Mouse (Mus musculus) liver, embryonic 16.5 days (tissue): ENCODE measurements around the gene Cyp4f37. TPM values are rescaled to one million over a fixed set of nuclear protein-coding genes. Genes with fewer than 3 reads are reported as not detected.
A peak's percentile ranks its signal among the peaks of the same experiment; 100 is the strongest.

Experiments used
- ATAC-seq: fragments of 200-750 bp; cut with Nextera tagmentation; 2 replicates; pipeline ENCODE4 v1.8.0; 2017; ENCODE audit warnings: low read depth, mild to moderate bottlenecking, moderate number of reproducible peaks, moderate library complexity
- H3K27ac ChIP-seq: fragments of 300-500 bp; sonication (generic); 2 replicates; pipeline ENCODE4 v1.5.1; 2014; ENCODE audit warnings: mild to moderate bottlenecking, low read length
- H3K27me3 ChIP-seq: fragments of 300-500 bp; sonication (generic); 2 replicates; pipeline ENCODE4 v1.6.1; 2014; ENCODE audit warnings: low read depth, low read length, mixed read lengths; ENCODE audit not compliant: control insufficient read depth, insufficient read depth
- H3K36me3 ChIP-seq: fragments of 300-500 bp; sonication (generic); 2 replicates; pipeline ENCODE4 v1.6.1; 2014; ENCODE audit warnings: mild to moderate bottlenecking; ENCODE audit not compliant: control insufficient read depth, insufficient read depth
- H3K4me1 ChIP-seq: fragments of 300-500 bp; sonication (generic); 2 replicates; pipeline ENCODE4 v1.6.1; 2014; ENCODE audit warnings: low read depth, low read length, mixed read lengths; ENCODE audit not compliant: control insufficient read depth
- H3K4me2 ChIP-seq: fragments of 300-500 bp; sonication (generic); 2 replicates; pipeline ENCODE4 v1.6.1; 2014; ENCODE audit warnings: low read depth, low read length, mixed read lengths
- H3K4me3 ChIP-seq: fragments of 300-500 bp; sonication (generic); 2 replicates; pipeline ENCODE4 v1.5.1; 2014; ENCODE audit warnings: low read depth, mild to moderate bottlenecking, low read length
- H3K9ac ChIP-seq: fragments of 300-500 bp; sonication (generic); 2 replicates; pipeline ENCODE4 v1.6.1; 2014; ENCODE audit warnings: low read depth, low read length
- H3K9me3 ChIP-seq: fragments of 300-500 bp; sonication (generic); replicated peaks from 2 replicates; pipeline ENCODE4 v1.6.1; 2016; ENCODE audit warnings: low read length; ENCODE audit not compliant: control insufficient read depth
- WGBS: fragments of 180-500 bp; shearing (Covaris S2); extraction: QIAGEN DNeasy Blood & Tissue Kit; methylation state at CpG from one replicate; pipeline ENCODE4 v1.1.7; 2014; ENCODE audit not compliant: insufficient replicate concordance; 5-methylcytosine and 5-hydroxymethylcytosine counted together
- polyA plus RNA-seq: library from polyadenylated mRNA; unstranded; fragments of >200 nt; fragmentation: Nextera tagmentation; extraction: Ambion mirVana; gene quantifications from 2 replicates; pipeline ENCODE4 v1.2.1, GENCODE M21; 2015

Cyp4f37 gene
- polyA plus RNA-seq, 1 experiment from 2014 or later, result not detected

DNA sequence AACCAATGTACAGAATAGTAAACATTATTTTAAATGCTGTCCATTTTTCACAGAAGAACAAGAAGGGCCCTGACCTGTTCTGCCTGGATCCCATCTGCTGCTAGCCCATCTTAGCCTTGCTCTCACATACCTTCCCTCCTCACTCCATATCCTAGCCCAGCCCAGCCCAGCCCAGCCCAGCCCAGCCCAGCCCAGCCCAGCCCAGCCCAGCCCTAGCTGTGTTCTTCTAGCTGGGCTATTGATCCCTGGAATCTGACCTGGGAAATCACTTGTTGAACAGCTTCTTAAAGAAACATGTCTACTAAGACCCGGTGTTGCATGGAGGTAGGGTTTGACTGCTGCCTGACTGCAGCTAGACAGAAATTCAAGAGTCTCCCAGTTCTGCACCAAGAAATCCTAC, 37.1 kb downstream of the Cyp4f37 start:
- Histone ChIP-seq H3K36me3 (no peaks in the 10 kb centered on the region), H3K4me3 (no peak overlapping the region), H3K27me3 (no peaks in the 10 kb centered on the region), H3K4me2 (no peak overlapping the region), H3K9me3 (no peaks in the 10 kb centered on the region), H3K4me1 (no peaks in the 10 kb centered on the region), H3K9ac (no peak overlapping the region), H3K27ac (no peak overlapping the region)
- no peak for ATAC-seq
- 59% methylated on average over 1 of the region's 1 CpGs for WGBS

DNA sequence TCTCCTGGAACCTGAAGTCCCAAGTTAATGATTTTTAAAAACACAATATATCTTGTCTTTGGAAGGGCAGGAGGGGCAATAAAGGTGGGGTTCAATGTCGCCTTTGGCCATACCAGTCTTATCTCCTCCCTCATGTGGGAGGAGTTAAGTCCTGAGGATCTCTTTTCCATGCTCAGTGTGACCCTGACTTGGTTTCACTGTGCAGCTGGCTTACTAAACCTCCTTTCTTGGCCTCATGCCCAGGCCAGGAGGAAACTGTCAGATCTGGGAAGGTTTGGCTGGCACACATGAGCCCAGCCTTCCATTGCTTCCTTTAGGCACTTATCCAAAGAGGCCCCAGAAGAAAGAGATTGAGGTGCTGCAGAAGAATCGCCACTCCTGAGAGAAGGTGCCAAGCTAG, 37.6 kb downstream of the Cyp4f37 start, which contains the start of gene Cyp4f40:
Gene Cyp4f40, plus strand, starts transcription at position 189 of the 400 bp plus-strand sequence.
- Histone ChIP-seq H3K36me3 (no peaks in the 10 kb centered on the region), H3K4me3 (no peak within 1 kb of the TSS), H3K4me2 (no peak within 1 kb of the TSS), H3K4me1 (no peaks in the 10 kb centered on the region), H3K27ac (no peak within 1 kb of the TSS), H3K27me3 (no peaks in the 10 kb centered on the region), H3K9ac (no peak within 1 kb of the TSS), H3K9me3 (no peaks in the 10 kb centered on the region)
- 39% methylated on average over 2 of the region's 2 CpGs for WGBS
- no peak for ATAC-seq

DNA sequence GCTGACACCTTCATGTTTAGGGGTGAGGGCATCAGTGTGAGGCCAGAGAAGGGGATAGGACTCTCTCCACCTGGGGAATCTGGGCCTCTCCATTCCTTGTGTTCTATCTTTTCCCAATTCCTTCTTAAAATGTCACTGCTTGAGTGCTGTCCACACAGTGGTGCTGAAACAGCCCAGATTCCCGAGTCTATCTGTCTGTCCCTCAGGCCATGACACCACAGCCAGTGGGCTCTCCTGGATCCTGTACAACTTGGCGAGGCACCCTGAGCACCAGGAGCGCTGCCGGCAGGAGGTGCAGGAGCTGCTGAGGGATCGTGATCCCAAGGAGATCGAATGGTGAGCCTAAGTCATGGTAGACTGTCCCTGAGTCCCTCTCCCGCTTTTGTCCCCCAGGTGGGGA, 52.9 kb downstream of the Cyp4f37 start:
- no peak for ATAC-seq
- Histone ChIP-seq H3K9me3 (no peaks in the 10 kb centered on the region), H3K9ac (no peak overlapping the region), H3K4me2 (no peak overlapping the region), H3K27ac (no peak overlapping the region), H3K27me3 (no peaks in the 10 kb centered on the region), H3K36me3 (no peaks in the 10 kb centered on the region), H3K4me3 (no peak overlapping the region), H3K4me1 (no peaks in the 10 kb centered on the region)
- 54% methylated on average over 7 of the region's 7 CpGs for WGBS

DNA sequence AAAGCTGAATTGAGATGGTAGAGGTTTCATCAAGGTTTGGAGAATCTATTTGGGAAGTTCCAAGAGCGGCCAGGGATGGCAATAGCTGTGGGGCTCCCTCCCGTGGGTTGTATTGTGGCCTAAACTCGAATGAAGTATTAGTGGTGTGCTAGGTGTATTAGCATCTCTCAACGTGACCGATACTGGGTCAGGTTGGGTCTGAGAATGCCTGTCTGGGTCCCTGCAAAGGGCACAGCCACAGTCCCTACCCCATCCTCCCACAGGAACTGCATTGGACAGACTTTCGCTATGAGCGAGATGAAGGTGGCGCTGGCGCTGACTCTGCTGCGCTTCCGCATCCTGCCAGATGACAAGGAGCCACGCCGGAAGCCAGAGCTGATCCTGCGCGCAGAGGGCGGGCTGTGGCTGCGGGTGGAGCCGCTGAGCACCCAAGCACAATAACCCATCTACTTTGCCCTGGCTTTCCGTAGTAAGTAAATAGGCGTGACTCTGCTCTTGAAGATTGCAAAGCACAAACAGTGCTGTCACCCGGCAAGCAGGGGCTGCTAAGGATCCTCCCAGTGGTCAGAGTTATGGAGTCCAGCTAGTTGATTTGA, 55.0 kb downstream of the Cyp4f37 start:
- no peak overlapping the region for H3K27ac ChIP-seq
- 36% methylated on average over 21 of the region's 21 CpGs for WGBS
- no peak overlapping the region for H3K4me3 ChIP-seq
- no peak overlapping the region for H3K4me2 ChIP-seq
- H3K36me3 ChIP-seq, result no peaks in the 10 kb centered on the region
- no peaks in the 10 kb centered on the region for H3K9me3 ChIP-seq
- H3K9ac ChIP-seq, result no peak overlapping the region
- H3K4me1 ChIP-seq, result no peaks in the 10 kb centered on the region
- no peak for ATAC-seq
- H3K27me3 ChIP-seq, result no peaks in the 10 kb centered on the region

DNA sequence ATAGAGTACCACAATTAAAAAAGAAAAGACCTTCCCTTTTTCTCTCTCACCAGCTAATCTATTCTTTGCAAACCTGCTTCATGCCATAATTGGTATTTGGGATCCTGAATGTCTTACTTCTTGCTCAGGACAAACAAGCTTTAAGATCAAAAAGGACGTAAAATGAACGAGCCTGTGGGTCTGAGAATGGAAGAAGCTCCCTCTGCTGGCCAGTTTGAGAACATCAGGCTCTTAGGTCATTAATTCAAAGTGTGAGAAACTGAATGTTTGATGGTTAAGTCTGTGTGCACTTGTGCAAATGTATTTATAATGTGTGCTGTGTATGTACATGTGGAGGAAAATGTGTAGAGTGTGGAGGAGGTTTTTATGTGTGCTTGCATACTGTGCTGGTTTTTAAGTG, 59.3 kb downstream of the Cyp4f37 start:
- Histone ChIP-seq H3K4me2 (no peak overlapping the region), H3K9ac (no peak overlapping the region), H3K4me3 (no peak overlapping the region)

DNA sequence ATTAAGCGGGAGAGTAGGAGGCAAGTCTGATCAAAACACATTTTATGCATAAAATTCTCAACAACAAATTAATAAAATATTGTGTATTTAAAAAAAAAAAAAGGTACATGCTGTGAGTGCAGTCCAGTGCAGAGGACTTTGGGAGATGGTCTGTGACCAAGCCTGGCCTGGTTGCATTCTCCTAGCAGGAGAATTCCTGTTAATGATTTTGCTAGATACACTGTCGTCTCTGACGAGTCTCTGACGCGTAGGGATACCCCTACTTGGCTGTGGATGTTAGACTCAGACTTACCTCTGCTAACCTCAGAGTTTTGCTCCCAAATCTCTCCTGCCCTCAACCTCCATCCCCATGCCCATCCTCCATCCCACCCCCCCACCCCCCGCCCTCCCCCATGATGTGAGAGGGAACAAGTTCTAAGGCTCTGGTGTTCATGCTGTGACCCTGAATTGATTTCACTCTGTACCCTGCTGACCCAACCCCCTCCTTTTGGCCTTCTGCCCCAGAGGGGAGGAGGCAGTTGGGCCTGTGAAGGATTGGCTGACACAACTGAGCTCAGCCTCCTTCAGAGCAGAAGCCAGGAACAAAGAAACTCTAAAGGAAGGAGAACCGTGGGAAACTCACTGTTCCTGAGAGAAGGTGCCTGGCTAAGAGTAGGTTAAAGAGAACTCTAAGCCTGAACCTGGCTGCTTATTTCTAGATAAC, 64.1 kb downstream of the Cyp4f37 start, which contains the start of gene Cyp4f15:
Gene Cyp4f15, plus strand, starts transcription at position 580 of the 703 bp plus-strand sequence.
- H3K9me3 ChIP-seq, result no peaks in the 10 kb centered on the region
- H3K4me1 ChIP-seq, result no peaks in the 10 kb centered on the region; the same call in none of the 2 replicates
- 31% methylated on average over 7 of the region's 7 CpGs for WGBS
- no peak within 1 kb of the TSS for H3K9ac ChIP-seq
- no peaks in the 10 kb centered on the region for H3K27me3 ChIP-seq
- H3K27ac ChIP-seq, result peak within 1 kb of the TSS; percentile 24; the same call in 1 of the 2 replicates
- peak within 1 kb of the TSS; percentile 49 for H3K4me2 ChIP-seq
- ATAC-seq, result peak; percentile 87
- H3K36me3 ChIP-seq, result no peaks in the 10 kb centered on the region
- peak within 1 kb of the TSS; percentile 27 for H3K4me3 ChIP-seq

More for the DNA sequence above, 59.3 kb downstream of the Cyp4f37 start:
- Histone ChIP-seq H3K36me3 (no peaks in the 10 kb centered on the region), H3K27me3 (no peaks in the 10 kb centered on the region), H3K4me1 (no peaks in the 10 kb centered on the region; the same call in 1 of the 2 replicates), H3K9me3 (no peaks in the 10 kb centered on the region), H3K27ac (no peak overlapping the region)
- no peak for ATAC-seq
- WGBS, result 21% methylated on average over 2 of the region's 2 CpGs

Other genes starting within 250 kb of the Cyp4f37 start
- 4.8 and 5.8 TPM in 2 replicates for gene Wiz, start 231.9 kb upstream of the Cyp4f37 start, polyA plus RNA-seq
- gene Rasal3, start 217.7 kb upstream of the Cyp4f37 start, polyA plus RNA-seq, result 2.6 and 2.9 TPM in 2 replicates
- 11.0 and 12.9 TPM in 2 replicates for gene Pglyrp2, start 197.1 kb upstream of the Cyp4f37 start, polyA plus RNA-seq
- 0.69 and 0.81 TPM in 2 replicates for gene Cyp4f39, start 168.6 kb upstream of the Cyp4f37 start, polyA plus RNA-seq
- 0.62 and 0.87 TPM in 2 replicates for gene Cyp4f17, start 115.3 kb upstream of the Cyp4f37 start, polyA plus RNA-seq
- gene Cyp4f16, start 84.8 kb upstream of the Cyp4f37 start, polyA plus RNA-seq, result 4.4 and 4.6 TPM in 2 replicates
- 0.04 TPM in 1 of 2 replicates, not detected in the other for gene Cyp4f40, start 37.6 kb downstream of the Cyp4f37 start, polyA plus RNA-seq
- 7.1 and 9.0 TPM in 2 replicates for gene Cyp4f15, start 64.3 kb downstream of the Cyp4f37 start, polyA plus RNA-seq
- 7.7 and 8.7 TPM in 2 replicates for gene Zfp871, start 167.0 kb downstream of the Cyp4f37 start, polyA plus RNA-seq
- gene Zfp811, start 188.6 kb downstream of the Cyp4f37 start, polyA plus RNA-seq, result 0.02 and 0.30 TPM in 2 replicates
- gene Zfp799, start 209.0 kb downstream of the Cyp4f37 start, polyA plus RNA-seq, result 1.8 and 2.0 TPM in 2 replicates